8 mouse cellular contexts compared by ENCODE assay signal in the genomic region with DNA sequence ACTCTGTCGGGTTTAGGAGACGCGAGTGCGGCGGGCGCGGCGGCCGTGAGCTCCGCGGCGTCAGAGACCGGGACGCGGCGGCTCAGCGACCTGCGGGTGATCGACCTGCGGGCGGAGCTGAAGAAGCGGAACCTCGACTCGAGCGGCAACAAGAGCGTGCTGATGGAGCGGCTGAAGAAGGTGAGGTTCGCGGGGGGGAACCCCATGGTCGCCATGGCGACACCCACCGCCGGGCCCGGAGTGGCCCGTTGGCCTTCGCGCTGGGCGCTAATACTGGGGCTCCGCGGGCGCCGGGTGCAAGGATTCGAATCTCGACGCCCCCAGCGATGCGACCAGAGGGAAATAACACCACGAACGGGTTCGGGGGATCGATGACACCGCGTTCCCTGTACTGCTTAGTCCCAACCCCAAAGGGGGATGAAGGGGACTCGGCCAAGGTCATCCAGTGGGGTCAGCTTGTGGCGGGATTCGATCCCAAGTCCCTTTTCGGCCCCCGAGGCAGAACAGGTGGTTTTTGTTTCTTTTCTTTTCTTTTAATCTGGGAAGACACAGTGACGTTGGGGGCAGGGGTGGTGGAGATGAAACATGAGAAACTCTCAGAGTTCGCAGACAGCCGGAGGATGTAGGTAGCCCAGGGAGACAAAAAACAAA. TPM values are rescaled to one million over a fixed set of nuclear protein-coding genes. Genes with fewer than 3 reads are reported as not detected.
DNase-seq lines count a peak whose midpoint lies in the region; ATAC-seq and TF ChIP-seq lines count a peak whose summit lies in the region.

No protein-coding gene starts in this region.

- no peak for ATAC-seq in heart, embryonic 11.5 days (replicated peaks; ENCODE audit: insufficient number of reproducible peaks, low FRiP score, low TSS enrichment)
- peak; percentile 19 for ATAC-seq in megakaryocyte progenitor cell, adult 5-6 weeks (replicated peaks; ENCODE audit: poor library complexity)

- peaks cover 48% of the 10 kb centered on the region for H3K36me3 ChIP-seq in ES-Bruce4 (ENCODE audit: control insufficient read depth, insufficient read depth, low read length, poor library complexity, severe bottlenecking)
- peaks cover 30% of the 10 kb centered on the region for H3K36me3 ChIP-seq in heart, embryonic 11.5 days (ENCODE audit: control insufficient read depth, insufficient read depth, low read length)
- H3K36me3 ChIP-seq in small intestine, adult 2 months (ENCODE audit: control insufficient read depth, insufficient read depth, low read length) = peaks cover 50% of the 10 kb centered on the region

- H3K4me2 ChIP-seq in heart, embryonic 11.5 days = peak overlapping the region; percentile 73

- TF ChIP-seq CTCF in ES-Bruce4 (IDR thresholded peaks at IDR 0.05; ENCODE audit: low read depth, low read length) = no peak
- TF ChIP-seq CTCF in small intestine, adult 2 months (IDR thresholded peaks at IDR 0.05; ENCODE audit: extremely low read depth, insufficient read length, insufficient replicate concordance, low read depth, low read length) = no peak

- H3K9me3 ChIP-seq in ES-Bruce4 (replicated peaks; ENCODE audit: control insufficient read depth, insufficient read depth, low read length, poor library complexity, severe bottlenecking) = no peaks in the 10 kb centered on the region
- H3K9me3 ChIP-seq in heart, embryonic 11.5 days (replicated peaks; ENCODE audit: control insufficient read depth, low read length) = no peaks in the 10 kb centered on the region

- H3K27ac ChIP-seq in ES-Bruce4 (ENCODE audit: insufficient read depth, low read length) = peak overlapping the region; percentile 74
- peak overlapping the region; percentile 95 for H3K27ac ChIP-seq in heart, embryonic 11.5 days (ENCODE audit: low read depth, low read length)
- peak overlapping the region; percentile 80 for H3K27ac ChIP-seq in small intestine, adult 2 months (ENCODE audit: insufficient read depth, low read depth, low read length)

- no peaks in the 10 kb centered on the region for H3K4me1 ChIP-seq in ES-Bruce4 (ENCODE audit: control insufficient read depth, insufficient read depth, low read length)
- H3K4me1 ChIP-seq in heart, embryonic 11.5 days (ENCODE audit: control insufficient read depth, insufficient read depth, low read length) = peaks cover 25% of the 10 kb centered on the region
- H3K4me1 ChIP-seq in small intestine, adult 2 months (ENCODE audit: control insufficient read depth, insufficient read depth, insufficient read length, low read length) = peaks cover 19% of the 10 kb centered on the region

- intact Hi-C loops in left cerebral cortex, postnatal 36 days (cut with DNase I) = loop anchor here (2.0 kb wide), 1 partner anchor 88 kb away; the partner anchor contains the start of gene Ranbp3

- peak overlapping the region; percentile 78 for H3K4me3 ChIP-seq in ES-Bruce4 (ENCODE audit: low read depth, low read length)
- H3K4me3 ChIP-seq in heart, embryonic 11.5 days (ENCODE audit: low read depth, low read length) = peak overlapping the region; percentile 92
- H3K4me3 ChIP-seq in small intestine, adult 2 months (ENCODE audit: low read depth, low read length) = peak overlapping the region; percentile 95

- peak; percentile 74 for DNase-seq in A20 (ENCODE audit: low read depth, low spot score)
- DNase-seq in embryo, embryonic 11 days = peak; percentile 68
- DNase-seq in kidney, postnatal 25 days = peak; percentile 43 to 71
- DNase-seq in left cerebral cortex, postnatal 36 days (ENCODE audit: low spot score in 2 of 2) = no peak

- no peak for TF ChIP-seq EP300 in ES-Bruce4 (IDR thresholded peaks at IDR 0.05; ENCODE audit: insufficient read depth, low read depth, low read length)

- WGBS in heart, embryonic 11.5 days (ENCODE audit: insufficient replicate concordance) = under 1% methylated on average over 56 of the region's 61 CpGs
- WGBS in small intestine, adult 2 months = under 1% methylated on average over 61 of the region's 61 CpGs

- no peak for TF ChIP-seq POLR2A in ES-Bruce4 (IDR thresholded peaks at IDR 0.05; ENCODE audit: insufficient read depth, low read length)
- TF ChIP-seq POLR2A in small intestine, adult 2 months (IDR thresholded peaks at IDR 0.05; ENCODE audit: low read depth, low read length) = no peak

- H3K9ac ChIP-seq in ES-Bruce4 (ENCODE audit: low read depth, poor library complexity, severe bottlenecking) = peak overlapping the region; percentile 93
- H3K9ac ChIP-seq in heart, embryonic 11.5 days (ENCODE audit: low read depth, low read length) = peak overlapping the region; percentile 92

- H3K27me3 ChIP-seq in ES-Bruce4 (ENCODE audit: control insufficient read depth, insufficient read depth, low read length, poor library complexity, severe bottlenecking) = no peaks in the 10 kb centered on the region
- H3K27me3 ChIP-seq in heart, embryonic 11.5 days (ENCODE audit: control insufficient read depth, insufficient read depth, low read length) = no peaks in the 10 kb centered on the region
- no peaks in the 10 kb centered on the region for H3K27me3 ChIP-seq in small intestine, adult 2 months (ENCODE audit: control insufficient read depth, insufficient read depth, low read length)

RNA-seq across cellular contexts. Expression of gene Safb, which starts 0.7 kb away (rescaled TPM):
- 99.4 and 111 TPM in 2 replicates for polyA plus RNA-seq in ES-Bruce4 (2011; ENCODE audit: insufficient read depth, insufficient read length, low read depth, missing spikeins)
- 65.9 and 77.3 TPM in 2 replicates for polyA plus RNA-seq in heart, embryonic 11.5 days (2014; fragmentation: Nextera tagmentation; extraction: Ambion mirVana)
- 58.8 and 59.6 TPM in 2 replicates for total RNA-seq in megakaryocyte progenitor cell, adult 5-6 weeks (2015)
- 79.6 and 88.1 TPM in 2 replicates for total RNA-seq in megakaryocyte progenitor cell, adult 5-6 weeks (2017)
- 47.8 and 95.7 TPM in 2 replicates for polyA plus RNA-seq in small intestine, adult 2 months (2012; rRNA removed)
- 100 to 1,000 TPM; 126 to 182 TPM for total RNA-seq in left cerebral cortex, postnatal 36 days (2021)

RNA-seq across cellular contexts. Expression of gene Safb2, which starts 0.9 kb away (rescaled TPM):
- polyA plus RNA-seq in ES-Bruce4 (2011; ENCODE audit: insufficient read depth, insufficient read length, low read depth, missing spikeins) = 107 and 117 TPM in 2 replicates
- polyA plus RNA-seq in heart, embryonic 11.5 days (2014; fragmentation: Nextera tagmentation; extraction: Ambion mirVana) = 47.7 and 48.0 TPM in 2 replicates
- total RNA-seq in megakaryocyte progenitor cell, adult 5-6 weeks (2015) = 56.2 and 63.8 TPM in 2 replicates
- 70.3 and 120 TPM in 2 replicates for total RNA-seq in megakaryocyte progenitor cell, adult 5-6 weeks (2017)
- 69.2 and 110 TPM in 2 replicates for polyA plus RNA-seq in small intestine, adult 2 months (2012; rRNA removed)
- total RNA-seq in left cerebral cortex, postnatal 36 days (2021) = 100 to 1,000 TPM in 1 of 2 experiments, 10 to 100 TPM in 1; 73.4 to 145 TPM

RNA-seq across cellular contexts. Expression of gene 2410015M20Rik, which starts 24.3 kb away (rescaled TPM):
- polyA plus RNA-seq in ES-Bruce4 (2011; ENCODE audit: insufficient read depth, insufficient read length, low read depth, missing spikeins) = 105 and 131 TPM in 2 replicates
- polyA plus RNA-seq in heart, embryonic 11.5 days (2014; fragmentation: Nextera tagmentation; extraction: Ambion mirVana) = 284 and 290 TPM in 2 replicates
- 93.3 and 94.0 TPM in 2 replicates for total RNA-seq in megakaryocyte progenitor cell, adult 5-6 weeks (2015)
- 93.3 and 99.4 TPM in 2 replicates for total RNA-seq in megakaryocyte progenitor cell, adult 5-6 weeks (2017)
- polyA plus RNA-seq in small intestine, adult 2 months (2012; rRNA removed) = 136 and 142 TPM in 2 replicates
- total RNA-seq in left cerebral cortex, postnatal 36 days (2021) = 100 to 1,000 TPM; 120 to 139 TPM

RNA-seq across cellular contexts. Expression of gene Rpl36, which starts 27.9 kb away (rescaled TPM):
- polyA plus RNA-seq in ES-Bruce4 (2011; ENCODE audit: insufficient read depth, insufficient read length, low read depth, missing spikeins) = 704 and 766 TPM in 2 replicates
- polyA plus RNA-seq in heart, embryonic 11.5 days (2014; fragmentation: Nextera tagmentation; extraction: Ambion mirVana) = 1,303 and 1,414 TPM in 2 replicates
- total RNA-seq in megakaryocyte progenitor cell, adult 5-6 weeks (2015) = 1,504 and 1,580 TPM in 2 replicates
- total RNA-seq in megakaryocyte progenitor cell, adult 5-6 weeks (2017) = 2,239 and 2,669 TPM in 2 replicates
- polyA plus RNA-seq in small intestine, adult 2 months (2012; rRNA removed) = 1,882 and 2,245 TPM in 2 replicates
- total RNA-seq in left cerebral cortex, postnatal 36 days (2021) = 100 to 1,000 TPM; 343 to 401 TPM

RNA-seq across cellular contexts. Expression of gene Gm20219, which starts 31.1 kb away (rescaled TPM):
- 1.1 and 2.3 TPM in 2 replicates for polyA plus RNA-seq in ES-Bruce4 (2011; ENCODE audit: insufficient read depth, insufficient read length, low read depth, missing spikeins)
- polyA plus RNA-seq in heart, embryonic 11.5 days (2014; fragmentation: Nextera tagmentation; extraction: Ambion mirVana) = 0.28 and 0.62 TPM in 2 replicates
- total RNA-seq in megakaryocyte progenitor cell, adult 5-6 weeks (2015) = 0.25 and 1.6 TPM in 2 replicates
- total RNA-seq in megakaryocyte progenitor cell, adult 5-6 weeks (2017) = 0.10 TPM in 1 of 2 replicates, not detected in the other
- 2.7 TPM in 2 replicates for polyA plus RNA-seq in small intestine, adult 2 months (2012; rRNA removed)
- 1 to 10 TPM; 1.3 to 3.5 TPM for total RNA-seq in left cerebral cortex, postnatal 36 days (2021)

Comparison
In these comparisons a context has a peak if more than half of its experiments do, and no peak if none do; other contexts are left out.
1. DNase-seq: peak in A20 (single experiment), embryo, embryonic 11 days (single experiment) and kidney, postnatal 25 days (2 of 2); none in left cerebral cortex, postnatal 36 days (0 of 2).
2. Peak in every context shown above with its lines, with median percentiles within 50 percentile points of each other: H3K27ac ChIP-seq and H3K4me3 ChIP-seq.